Mouse (Mus musculus): ENCODE measurements around the gene Flnc.

The Flnc gene

DNA sequence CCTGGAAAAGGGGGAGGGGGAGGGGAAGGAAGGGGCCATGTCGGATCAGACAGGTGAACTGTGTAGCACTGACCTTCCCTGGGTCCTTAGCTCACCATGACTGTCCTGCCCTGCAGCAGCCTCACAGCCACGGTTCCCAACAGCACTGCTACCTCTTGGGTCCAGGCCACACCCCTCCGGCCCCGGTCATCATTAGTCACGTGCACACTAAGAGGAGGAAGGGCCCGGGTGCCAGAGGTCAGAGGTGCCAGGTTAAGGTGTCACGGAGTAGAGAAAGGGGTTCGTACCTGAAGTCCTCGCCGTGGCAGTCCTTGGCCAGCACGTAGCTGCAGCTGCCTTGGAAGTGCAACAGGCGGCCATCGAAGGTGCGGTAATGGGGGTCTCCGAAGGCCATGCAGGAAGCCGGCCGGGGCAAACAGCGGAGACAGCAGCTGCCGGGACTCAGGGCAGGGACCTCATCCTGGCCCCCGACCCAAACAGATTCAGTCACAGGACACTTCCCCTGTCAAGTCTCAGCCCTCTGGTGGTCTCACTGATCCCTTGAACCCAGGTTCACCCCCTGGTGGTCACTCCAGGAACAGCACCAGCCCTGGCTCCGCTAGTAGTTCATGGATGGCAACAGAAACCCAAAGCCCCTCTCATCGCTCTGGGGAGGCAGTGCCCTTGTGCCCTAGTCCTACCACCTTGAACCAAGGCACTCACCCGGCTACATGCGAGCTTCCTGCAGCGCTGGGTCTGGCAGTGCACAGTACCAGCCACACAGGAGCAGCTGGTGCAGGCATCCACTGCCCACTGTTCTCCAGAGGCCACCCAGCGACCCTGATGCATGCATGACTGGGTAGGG lies 51.9 kb downstream of the Flnc start:
- no peak for DNase-seq (ENCODE audit: low spot score)

DNA sequence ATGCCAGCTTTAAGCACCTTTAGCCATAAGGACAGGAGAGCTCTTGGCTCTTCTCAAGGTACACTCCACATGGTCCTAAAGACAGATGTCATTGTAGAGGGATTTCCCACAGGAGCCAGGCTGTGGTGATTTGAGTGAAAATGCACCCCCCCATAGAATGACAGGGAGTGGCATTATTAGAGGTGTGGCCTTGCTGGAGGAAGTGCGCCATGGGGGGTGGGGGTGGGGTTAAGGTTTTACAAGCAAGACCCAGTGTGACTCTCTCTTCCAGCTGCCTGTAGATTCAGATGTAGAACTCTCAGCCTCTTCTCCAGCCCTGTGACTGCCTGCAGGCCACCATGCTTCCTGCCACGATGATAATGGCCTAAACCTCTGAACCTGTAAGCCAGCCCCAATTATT lies 52.9 kb downstream of the Flnc start:
- no peak for DNase-seq (ENCODE audit: low spot score)

DNA sequence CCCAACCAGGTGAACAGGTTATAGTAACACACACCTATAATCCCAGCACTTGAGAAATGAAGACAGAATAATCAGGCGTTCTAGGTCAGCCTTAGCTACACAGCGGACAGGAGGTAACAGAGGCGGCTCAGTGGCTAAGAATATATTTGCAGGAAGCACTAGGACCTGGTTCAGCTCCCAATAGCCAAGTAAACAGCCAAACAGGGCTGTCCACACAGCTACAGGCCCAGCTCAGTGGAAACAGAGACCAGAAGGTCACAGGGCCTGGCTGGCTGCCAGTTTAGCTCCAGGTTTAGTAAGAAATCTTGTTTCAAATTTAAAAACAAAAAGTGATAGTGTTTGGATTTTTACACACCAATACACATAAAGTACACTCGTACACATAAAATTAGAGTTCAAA lies 61.0 kb downstream of the Flnc start:
- DNase-seq (ENCODE audit: low spot score) = peak; percentile 84

DNA sequence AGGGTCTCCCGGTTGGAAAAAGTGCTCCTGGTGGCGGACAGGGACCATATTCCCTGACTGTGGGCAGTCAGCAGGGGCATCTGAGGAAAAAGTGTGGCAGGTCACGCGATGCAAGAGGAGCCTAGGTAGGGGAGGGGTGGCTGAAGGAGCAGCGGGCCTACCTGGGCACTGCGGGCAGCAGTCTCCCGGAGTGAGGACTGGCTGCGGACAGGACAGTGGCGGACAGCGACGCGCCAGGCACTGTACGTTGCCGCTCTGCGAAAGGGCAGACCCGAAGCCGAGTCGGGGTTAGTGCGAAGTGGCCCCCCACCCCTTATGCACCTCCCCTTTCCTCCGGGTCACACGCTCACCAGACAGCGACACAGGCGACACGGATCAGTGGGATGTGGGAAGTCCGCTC lies 63.2 kb downstream of the Flnc start:
- DNase-seq (ENCODE audit: low spot score) = no peak

DNA sequence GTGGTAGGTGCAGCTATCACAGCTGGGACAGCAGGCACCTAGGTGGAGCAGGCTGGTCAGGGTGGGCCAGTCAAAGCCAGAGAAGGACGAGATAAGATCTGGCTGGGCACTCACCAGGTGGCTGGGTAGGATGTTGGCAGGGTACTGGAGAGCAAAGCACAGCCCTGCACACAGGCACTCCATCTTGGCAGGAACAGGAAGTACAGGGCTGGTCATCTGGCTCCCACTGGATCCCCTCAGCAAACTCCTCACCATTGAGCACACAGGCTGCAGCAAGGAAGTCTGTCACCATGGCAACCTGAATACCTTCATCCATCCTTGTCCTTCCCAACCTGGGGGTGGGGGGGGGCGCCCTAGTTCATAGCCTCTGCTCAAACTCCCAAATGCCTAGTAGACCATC lies 64.7 kb downstream of the Flnc start:
- DNase-seq (ENCODE audit: low spot score) = no peak

DNA sequence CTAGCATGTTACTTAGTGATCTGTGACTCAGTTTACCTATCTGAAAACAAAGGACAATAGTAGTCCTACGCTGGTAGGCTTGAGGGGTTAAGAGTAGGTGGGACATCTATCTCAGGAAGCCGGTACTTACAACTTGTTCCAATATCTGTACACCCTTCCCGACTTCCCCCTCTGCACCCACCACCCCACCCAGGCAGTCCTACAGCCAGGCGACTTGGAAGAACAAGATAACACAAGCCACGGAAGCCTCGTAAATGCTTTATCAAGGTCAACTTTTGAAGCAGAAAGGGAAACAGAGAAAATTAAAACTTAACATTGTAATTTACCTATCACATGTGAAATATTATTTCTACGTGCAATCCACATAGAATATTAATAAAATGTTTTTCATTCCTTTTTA lies 67.1 kb downstream of the Flnc start:
- DNase-seq (ENCODE audit: low spot score) = no peak

DNA sequence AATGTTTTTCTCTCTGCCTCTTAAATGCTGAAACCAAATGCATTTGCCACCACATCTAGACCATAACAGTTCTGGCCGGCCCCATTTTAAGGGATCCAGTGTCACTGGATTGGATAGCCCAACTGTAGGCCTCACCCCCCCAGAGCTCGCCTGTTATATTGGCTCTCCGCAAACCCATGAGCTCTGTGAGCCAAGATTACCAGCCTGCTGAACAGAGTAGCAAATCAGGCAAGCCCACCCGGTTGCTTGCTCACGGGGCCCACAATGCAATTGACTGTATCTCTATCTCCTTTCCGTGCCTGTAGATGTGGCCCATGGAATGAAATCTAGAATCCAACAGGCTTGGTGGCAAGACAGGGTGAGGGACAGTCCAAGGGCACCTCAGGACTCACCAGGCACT lies 67.8 kb downstream of the Flnc start:
- DNase-seq (ENCODE audit: low spot score) = no peak

DNA sequence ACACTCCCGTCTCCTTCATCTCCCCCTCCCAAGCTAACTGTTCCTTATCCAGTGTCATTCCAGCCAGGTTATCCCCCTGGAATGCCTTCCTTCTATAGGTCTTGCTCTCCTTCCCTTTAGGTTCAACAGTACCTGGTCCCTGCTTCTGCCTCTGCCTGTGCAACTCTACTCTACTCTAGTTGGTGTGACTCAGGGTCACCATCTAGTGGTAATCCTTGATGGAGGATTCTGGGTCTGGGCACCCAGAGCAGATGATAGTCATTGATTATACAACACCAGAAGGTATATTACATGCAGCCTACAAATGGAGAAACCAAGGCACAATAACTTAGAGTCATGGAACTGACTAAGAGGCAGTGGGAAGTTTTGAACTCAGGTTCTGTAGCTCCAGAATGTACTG lies 68.5 kb downstream of the Flnc start:
- peak; percentile 61 for DNase-seq (ENCODE audit: low spot score)

DNA sequence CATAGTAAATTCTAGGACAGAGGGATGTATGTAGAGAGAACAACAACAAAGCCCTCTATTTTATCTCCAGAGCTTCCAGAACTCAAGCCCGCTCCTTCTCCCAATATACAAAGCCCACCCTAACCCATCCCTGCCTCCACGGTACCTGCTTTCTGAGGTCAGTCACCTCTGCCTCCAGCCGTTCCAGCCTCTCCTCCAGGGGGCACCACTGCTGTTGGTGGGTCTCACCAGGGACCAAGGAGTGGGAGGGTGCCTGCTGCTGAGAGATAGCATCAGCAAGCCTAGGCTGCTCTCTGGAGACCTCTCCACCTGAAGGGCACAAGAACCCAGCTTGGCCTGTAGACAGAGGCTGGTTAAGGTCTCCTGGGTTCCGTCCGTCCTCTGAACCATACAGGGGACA lies 72.4 kb downstream of the Flnc start:
- DNase-seq (ENCODE audit: low spot score) = no peak

DNA sequence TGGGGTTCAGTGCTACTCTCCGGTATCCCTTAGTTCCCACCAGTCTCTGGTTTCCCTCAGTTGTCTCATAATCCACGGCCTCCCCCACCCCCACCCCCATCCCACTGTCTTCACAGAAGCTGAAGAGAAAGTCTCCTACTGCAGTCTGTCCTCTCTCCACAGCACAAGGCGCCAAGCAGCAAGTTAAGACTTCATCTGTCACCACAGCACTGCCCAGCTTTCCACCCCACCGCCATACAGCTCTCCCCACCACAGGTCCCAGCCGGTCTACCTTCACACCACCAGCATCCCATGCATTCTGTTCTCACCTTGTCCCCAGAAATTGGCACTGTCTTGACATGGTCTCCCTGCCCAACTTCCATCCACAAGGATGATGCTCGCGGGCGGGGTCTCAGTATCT lies 73.8 kb downstream of the Flnc start:
- no peak for DNase-seq (ENCODE audit: low spot score)

DNA sequence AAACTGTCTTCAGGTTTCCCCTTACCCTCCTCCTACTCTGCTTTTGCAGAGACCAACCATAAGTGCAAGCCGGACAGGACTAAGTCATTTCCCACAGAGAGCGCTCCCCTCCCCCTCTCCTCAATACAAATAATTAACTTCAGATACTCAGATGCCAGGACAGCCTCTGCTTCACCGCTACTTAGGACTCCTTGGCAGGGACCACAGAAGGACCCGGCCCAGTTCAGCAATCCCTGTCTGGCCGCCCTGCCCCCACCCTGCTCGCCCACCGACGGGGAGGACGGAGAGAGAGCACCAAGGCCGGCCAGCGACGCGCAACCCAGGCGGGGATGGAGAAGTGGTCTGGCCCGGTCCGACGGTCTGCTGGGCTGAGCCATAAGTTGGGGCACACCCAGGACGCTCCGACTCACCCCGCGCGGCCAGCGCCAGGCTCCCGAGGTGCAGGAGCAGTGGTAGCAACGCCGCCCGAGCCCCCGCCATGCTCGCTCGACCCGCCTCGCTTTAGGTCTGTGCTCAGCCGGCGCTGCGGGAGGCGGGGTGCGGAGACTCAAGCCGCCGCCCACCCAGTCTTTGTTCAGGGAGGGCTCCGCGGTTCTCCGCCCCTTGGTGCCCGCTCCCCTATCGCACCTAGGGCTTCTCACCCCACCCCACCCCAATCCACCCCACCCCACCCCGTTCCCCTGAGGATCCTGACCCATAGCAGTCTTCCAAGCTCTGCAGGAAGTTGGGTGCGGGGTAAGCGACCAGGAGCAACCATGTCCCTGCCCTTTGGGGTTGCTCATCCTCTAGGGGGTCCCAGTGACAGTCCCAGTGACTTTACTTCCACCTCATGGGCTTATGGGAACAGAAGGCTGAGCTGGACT lies 74.6 kb downstream of the Flnc start, which contains the start of gene Kcp:
Gene Kcp, minus strand, starts transcription at position 506 of the 863 bp plus-strand sequence.
- DNase-seq (ENCODE audit: low spot score) = no peak

DNA sequence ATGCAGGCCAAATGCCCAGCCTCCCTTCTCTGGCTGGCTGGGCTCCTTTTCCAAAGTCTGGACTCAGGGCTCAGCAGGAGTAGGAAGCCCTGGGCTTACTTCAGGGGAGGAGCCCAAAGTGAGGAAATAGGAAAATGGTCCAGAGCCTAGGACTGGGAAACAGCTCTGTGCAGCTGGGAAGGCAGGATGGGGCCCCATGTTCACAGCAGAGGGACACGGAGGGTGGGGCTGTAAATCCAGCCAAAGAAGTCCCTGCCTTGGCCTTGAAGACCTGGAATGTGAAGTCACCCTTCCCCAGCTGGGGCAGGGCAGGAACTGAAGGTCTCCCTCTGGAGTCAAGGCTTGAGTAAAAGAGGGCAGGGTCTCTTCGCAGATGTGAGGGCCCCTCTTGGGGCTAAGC lies 76.0 kb downstream of the Flnc start:
- DNase-seq (ENCODE audit: low spot score) = no peak

Measured in adipocyte (in vitro differentiated cells).